Mouse (Mus musculus): ENCODE measurements around the gene Trim50. TPM values are rescaled to one million over a fixed set of nuclear protein-coding genes. Genes with fewer than 3 reads are reported as not detected.

Trim50 gene
- polyA plus RNA-seq, 1 experiment: not detected

DNA sequence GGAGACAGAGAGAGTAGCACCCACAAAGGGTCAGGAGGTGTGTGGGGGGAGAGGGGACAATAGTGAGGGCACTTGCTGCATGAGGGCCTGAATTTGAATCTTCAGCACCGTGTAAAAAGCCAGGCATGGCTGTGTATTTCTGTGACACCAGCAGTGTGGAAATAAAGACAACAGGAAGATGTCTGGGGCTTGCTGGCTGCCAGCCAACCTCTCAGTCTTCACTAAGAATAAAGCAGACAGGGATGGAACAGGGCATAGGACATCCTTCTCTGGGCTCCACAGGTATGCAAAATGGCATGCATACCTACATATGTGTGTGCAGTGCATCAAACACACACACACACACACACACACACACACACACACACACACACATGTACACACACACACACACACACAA is 3.0 kb downstream of the Trim50 start:
- no peaks in the 10 kb centered on the region for H3K79me3 ChIP-seq (ENCODE audit: low read depth)
- no peak overlapping the region for H3K4me3 ChIP-seq (ENCODE audit: insufficient read depth, poor library complexity, severe bottlenecking)
- H3K79me2 ChIP-seq (ENCODE audit: control insufficient read depth, insufficient read depth): no peaks in the 10 kb centered on the region
- H3K27me3 ChIP-seq (ENCODE audit: control insufficient read depth, insufficient read depth, insufficient read length): peaks cover 43% of the 10 kb centered on the region
- no peak overlapping the region for H3ac ChIP-seq (ENCODE audit: control insufficient read depth, insufficient read length, low read depth)
- no peaks in the 10 kb centered on the region for H3K36me3 ChIP-seq (ENCODE audit: control insufficient read depth, insufficient read depth)
- TF ChIP-seq USF1 (IDR thresholded peaks at IDR 0.05; ENCODE audit: low read depth) (no peak), MYOD1 (IDR thresholded peaks at IDR 0.05; ENCODE audit: control insufficient read depth, insufficient read length, low read depth) (no peak), FOSL1 (IDR thresholded peaks at IDR 0.05; ENCODE audit: insufficient read depth, low read length, poor library complexity, severe bottlenecking) (no peak), CTCF (IDR thresholded peaks at IDR 0.05; ENCODE audit: control insufficient read depth, insufficient read depth, insufficient read length) (no peak), CEBPB (IDR thresholded peaks at IDR 0.05; ENCODE audit: low read depth) (no peak), MAX (IDR thresholded peaks at IDR 0.05) (no peak), MYOG (IDR thresholded peaks at IDR 0.05; ENCODE audit: control insufficient read depth, extremely low read depth, insufficient read length) (no peak)

- Histone ChIP-seq H3K4me3 (ENCODE audit: insufficient read depth, poor library complexity, severe bottlenecking) (no peak overlapping the region), H3K79me3 (ENCODE audit: low read depth) (no peaks in the 10 kb centered on the region), H3K79me2 (ENCODE audit: control insufficient read depth, insufficient read depth) (no peaks in the 10 kb centered on the region), H3K27me3 (ENCODE audit: control insufficient read depth, insufficient read depth, insufficient read length) (peaks cover 37% of the 10 kb centered on the region), H3ac (ENCODE audit: control insufficient read depth, insufficient read length, low read depth) (no peak overlapping the region), H3K36me3 (ENCODE audit: control insufficient read depth, insufficient read depth) (no peaks in the 10 kb centered on the region)
- TF ChIP-seq MYOD1 (IDR thresholded peaks at IDR 0.05; ENCODE audit: control insufficient read depth, insufficient read length, low read depth) (no peak), CTCF (IDR thresholded peaks at IDR 0.05; ENCODE audit: control insufficient read depth, insufficient read depth, insufficient read length) (no peak), CEBPB (IDR thresholded peaks at IDR 0.05; ENCODE audit: low read depth) (no peak), FOSL1 (IDR thresholded peaks at IDR 0.05; ENCODE audit: insufficient read depth, low read length, poor library complexity, severe bottlenecking) (no peak), MAX (IDR thresholded peaks at IDR 0.05) (no peak), USF1 (IDR thresholded peaks at IDR 0.05; ENCODE audit: low read depth) (no peak), MYOG (IDR thresholded peaks at IDR 0.05; ENCODE audit: control insufficient read depth, extremely low read depth, insufficient read length) (no peak)
These were observed 4.5 kb downstream of the Trim50 start for GRCm38 (mm10) chr5:135357556-135357955.

DNA sequence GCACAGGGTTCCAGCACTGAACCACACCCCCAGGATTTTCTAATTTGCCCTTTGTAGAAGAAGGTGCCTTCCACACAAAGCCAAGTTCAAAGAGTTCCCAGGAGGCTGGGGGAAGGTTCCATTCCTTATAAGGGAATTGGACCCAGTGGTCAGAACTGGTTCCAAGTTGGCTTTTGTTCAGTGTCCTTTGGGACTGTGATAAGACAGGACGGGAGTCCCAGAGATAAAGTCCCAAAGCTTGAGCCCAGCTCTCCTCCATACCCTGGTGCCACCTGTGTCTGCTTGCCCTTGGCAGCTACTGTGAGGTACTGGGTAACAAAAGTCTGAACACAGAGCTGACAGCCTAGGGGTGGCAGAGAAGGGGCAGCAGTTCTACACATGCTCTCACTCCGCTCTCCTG is 6.7 kb downstream of the Trim50 start:
- Histone ChIP-seq H3K27me3 (ENCODE audit: control insufficient read depth, insufficient read depth, insufficient read length) (peaks cover 26% of the 10 kb centered on the region), H3K36me3 (ENCODE audit: control insufficient read depth, insufficient read depth) (no peaks in the 10 kb centered on the region), H3K79me2 (ENCODE audit: control insufficient read depth, insufficient read depth) (no peaks in the 10 kb centered on the region), H3ac (ENCODE audit: control insufficient read depth, insufficient read length, low read depth) (no peak overlapping the region), H3K4me3 (ENCODE audit: insufficient read depth, poor library complexity, severe bottlenecking) (peak overlapping the region; percentile 2), H3K79me3 (ENCODE audit: low read depth) (no peaks in the 10 kb centered on the region)
- TF ChIP-seq CTCF (IDR thresholded peaks at IDR 0.05; ENCODE audit: control insufficient read depth, insufficient read depth, insufficient read length): no peak
- no peak for TF ChIP-seq USF1 (IDR thresholded peaks at IDR 0.05; ENCODE audit: low read depth)
- no peak for TF ChIP-seq CEBPB (IDR thresholded peaks at IDR 0.05; ENCODE audit: low read depth)
- TF ChIP-seq MYOG (IDR thresholded peaks at IDR 0.05; ENCODE audit: control insufficient read depth, extremely low read depth, insufficient read length): no peak
- no peak for TF ChIP-seq FOSL1 (IDR thresholded peaks at IDR 0.05; ENCODE audit: insufficient read depth, low read length, poor library complexity, severe bottlenecking)
- no peak for TF ChIP-seq MAX (IDR thresholded peaks at IDR 0.05)
- TF ChIP-seq MYOD1 (IDR thresholded peaks at IDR 0.05; ENCODE audit: control insufficient read depth, insufficient read length, low read depth): no peak

DNA sequence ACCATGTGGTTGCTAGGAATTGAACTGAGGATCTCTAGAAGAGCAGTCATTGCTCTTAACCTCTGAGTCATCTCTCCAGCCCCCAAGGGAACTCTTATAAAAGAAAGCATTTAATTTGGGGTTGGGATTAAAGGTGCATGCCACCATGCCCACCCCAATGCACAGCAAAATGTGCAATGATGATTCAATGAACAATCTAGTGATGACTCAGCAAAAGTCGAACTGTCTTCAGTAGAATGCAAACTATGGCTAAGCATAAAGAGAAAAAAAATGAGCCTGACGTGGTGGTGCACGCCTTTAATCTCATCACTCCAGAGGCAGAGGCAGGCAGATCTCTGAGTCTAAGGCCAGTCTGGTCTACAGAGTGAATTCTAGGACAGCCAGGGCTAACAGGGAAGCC is 9.5 kb downstream of the Trim50 start:
- Histone ChIP-seq H3K79me2 (ENCODE audit: control insufficient read depth, insufficient read depth) (no peaks in the 10 kb centered on the region), H3ac (ENCODE audit: control insufficient read depth, insufficient read length, low read depth) (no peak overlapping the region), H3K4me3 (ENCODE audit: insufficient read depth, poor library complexity, severe bottlenecking) (no peak overlapping the region), H3K79me3 (ENCODE audit: low read depth) (no peaks in the 10 kb centered on the region), H3K27me3 (ENCODE audit: control insufficient read depth, insufficient read depth, insufficient read length) (peaks cover 33% of the 10 kb centered on the region), H3K36me3 (ENCODE audit: control insufficient read depth, insufficient read depth) (no peaks in the 10 kb centered on the region)
- TF ChIP-seq MYOG (IDR thresholded peaks at IDR 0.05; ENCODE audit: control insufficient read depth, extremely low read depth, insufficient read length): no peak

DNA sequence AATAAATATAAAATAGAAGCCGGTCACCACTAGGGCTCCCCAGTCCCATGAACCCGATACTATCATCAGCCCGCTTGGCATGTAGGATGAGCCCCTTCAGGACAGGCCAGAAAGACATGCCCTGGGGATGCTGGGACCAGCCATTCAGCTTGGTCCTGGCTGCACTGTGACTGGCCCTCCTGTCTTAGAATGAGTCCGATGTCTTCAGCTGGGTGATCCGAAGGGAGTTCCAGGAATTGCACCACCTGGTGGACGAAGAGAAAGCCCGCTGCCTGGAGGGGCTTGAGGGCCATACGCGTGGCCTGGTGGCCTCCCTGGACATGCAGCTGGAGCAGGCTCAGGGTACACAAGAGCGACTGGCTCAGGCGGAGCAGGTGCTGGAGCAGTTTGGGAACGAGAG is 10.4 kb downstream of the Trim50 start:
- no peaks in the 10 kb centered on the region for H3K79me2 ChIP-seq (ENCODE audit: control insufficient read depth, insufficient read depth)
- no peak overlapping the region for H3K4me3 ChIP-seq (ENCODE audit: insufficient read depth, poor library complexity, severe bottlenecking)
- TF ChIP-seq USF1 (IDR thresholded peaks at IDR 0.05; ENCODE audit: low read depth) (no peak), FOSL1 (IDR thresholded peaks at IDR 0.05; ENCODE audit: insufficient read depth, low read length, poor library complexity, severe bottlenecking) (no peak), CTCF (IDR thresholded peaks at IDR 0.05; ENCODE audit: control insufficient read depth, insufficient read depth, insufficient read length) (no peak), MYOG (IDR thresholded peaks at IDR 0.05; ENCODE audit: control insufficient read depth, extremely low read depth, insufficient read length) (no peak), MAX (IDR thresholded peaks at IDR 0.05) (no peak), CEBPB (IDR thresholded peaks at IDR 0.05; ENCODE audit: low read depth) (no peak), MYOD1 (IDR thresholded peaks at IDR 0.05; ENCODE audit: control insufficient read depth, insufficient read length, low read depth) (no peak)
- no peak overlapping the region for H3ac ChIP-seq (ENCODE audit: control insufficient read depth, insufficient read length, low read depth)
- H3K79me3 ChIP-seq (ENCODE audit: low read depth): no peaks in the 10 kb centered on the region
- H3K36me3 ChIP-seq (ENCODE audit: control insufficient read depth, insufficient read depth): no peaks in the 10 kb centered on the region
- H3K27me3 ChIP-seq (ENCODE audit: control insufficient read depth, insufficient read depth, insufficient read length): peaks cover 31% of the 10 kb centered on the region

GRCm38 (mm10) chr5:135367841-135368240 is 14.7 kb downstream of the Trim50 start:
- Histone ChIP-seq H3K36me3 (ENCODE audit: control insufficient read depth, insufficient read depth) (peaks cover 15% of the 10 kb centered on the region), H3K27me3 (ENCODE audit: control insufficient read depth, insufficient read depth, insufficient read length) (peaks cover 24% of the 10 kb centered on the region), H3K79me2 (ENCODE audit: control insufficient read depth, insufficient read depth) (peaks cover 25% of the 10 kb centered on the region), H3K79me3 (ENCODE audit: low read depth) (peaks cover 14% of the 10 kb centered on the region), H3ac (ENCODE audit: control insufficient read depth, insufficient read length, low read depth) (no peak overlapping the region), H3K4me3 (ENCODE audit: insufficient read depth, poor library complexity, severe bottlenecking) (no peak overlapping the region)
- no peak for TF ChIP-seq FOSL1 (IDR thresholded peaks at IDR 0.05; ENCODE audit: insufficient read depth, low read length, poor library complexity, severe bottlenecking)
- TF ChIP-seq MYOG (IDR thresholded peaks at IDR 0.05; ENCODE audit: control insufficient read depth, extremely low read depth, insufficient read length): no peak
- no peak for TF ChIP-seq MYOD1 (IDR thresholded peaks at IDR 0.05; ENCODE audit: control insufficient read depth, insufficient read length, low read depth)
- no peak for TF ChIP-seq CEBPB (IDR thresholded peaks at IDR 0.05; ENCODE audit: low read depth)
- TF ChIP-seq MAX (IDR thresholded peaks at IDR 0.05): no peak
- TF ChIP-seq CTCF (IDR thresholded peaks at IDR 0.05; ENCODE audit: control insufficient read depth, insufficient read depth, insufficient read length): no peak
- no peak for TF ChIP-seq USF1 (IDR thresholded peaks at IDR 0.05; ENCODE audit: low read depth)

All from C2C12 (cell line).